Mouse (Mus musculus): ENCODE results near the gene Tppp2. TPM values are rescaled to one million over a fixed set of nuclear protein-coding genes. Genes with fewer than 3 reads are reported as not detected.
A peak's percentile ranks its signal among the peaks of the same experiment; 100 is the strongest.

Tppp2 gene
- polyA plus RNA-seq, 1 experiment from 2014 or later: not detected

DNA sequence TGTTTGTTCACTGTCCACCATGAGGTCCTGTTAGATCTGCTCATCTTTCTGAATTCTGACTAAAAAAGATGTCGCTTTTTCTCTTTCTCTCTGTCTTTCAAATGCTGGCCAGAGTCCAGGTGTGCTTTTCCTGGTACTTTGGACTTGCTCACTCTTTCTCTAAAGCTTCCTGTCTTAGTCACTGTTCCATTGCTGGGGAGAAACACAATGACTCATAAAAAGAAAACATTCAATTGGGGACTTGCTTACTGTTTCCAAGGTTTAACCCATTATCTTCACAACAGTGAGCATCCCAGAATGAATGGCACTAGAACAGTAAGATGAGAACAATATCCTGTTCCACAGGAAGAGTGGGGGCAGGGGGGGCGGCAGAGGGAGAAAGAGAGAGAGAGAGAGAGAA, 42.1 kb downstream of the Tppp2 start:
- no peak for TF ChIP-seq CTCF (IDR thresholded peaks at IDR 0.05)
- no peak for TF ChIP-seq EP300 (IDR thresholded peaks at IDR 0.05)
- 0 out of 2 replicates have a peak, but pooled peaks cover 3% of the 10 kb centered on the region for H3K4me1 ChIP-seq (ENCODE audit: insufficient read depth, low read depth, low read length)
- no peaks in the 10 kb centered on the region for H3K27me3 ChIP-seq (replicated peaks; ENCODE audit: insufficient read depth, low read length)
- no peaks in the 10 kb centered on the region for H3K9me3 ChIP-seq (ENCODE audit: low read length)
- no peak for DNase-seq (ENCODE audit: low spot score)
- H3K4me2 ChIP-seq (replicated peaks; ENCODE audit: low read depth, low read length): no peak overlapping the region
- 67% methylated on average over 2 of the region's 2 CpGs for WGBS
- no peak overlapping the region for H3K9ac ChIP-seq (replicated peaks; ENCODE audit: low read depth)
- no peak overlapping the region for H3K4me3 ChIP-seq (ENCODE audit: low read depth, low read length)
- H3K27ac ChIP-seq (ENCODE audit: low read length): no peak overlapping the region
- no peak for ATAC-seq
- no peaks in the 10 kb centered on the region for H3K36me3 ChIP-seq (ENCODE audit: insufficient read depth, low read length)

DNA sequence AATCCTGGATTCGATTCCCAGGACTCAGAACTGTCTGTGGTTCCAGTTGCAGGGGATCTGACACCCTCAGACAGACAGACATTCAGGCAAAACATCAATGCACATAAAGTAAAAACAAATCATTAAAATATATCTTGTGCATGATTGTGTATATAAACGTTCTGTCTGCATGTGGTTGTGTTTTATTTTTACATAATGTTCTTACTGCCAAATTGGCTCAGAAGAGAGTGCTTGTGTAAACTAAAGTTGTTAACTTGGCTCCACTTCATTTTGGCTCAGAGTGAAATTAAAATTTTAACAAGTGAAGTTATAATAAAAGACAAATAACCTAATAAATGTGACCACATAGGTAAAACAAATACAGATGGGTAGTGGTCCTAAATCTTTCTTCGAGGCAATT, 49.2 kb downstream of the Tppp2 start:
- no peak for ATAC-seq
- WGBS: 48% methylated on average over 3 of the region's 3 CpGs

More for the DNA sequence above, 49.2 kb downstream of the Tppp2 start:
- H3K27ac ChIP-seq (ENCODE audit: low read length): no peak overlapping the region
- no peak overlapping the region for H3K9ac ChIP-seq (replicated peaks; ENCODE audit: low read depth)
- no peaks in the 10 kb centered on the region for H3K9me3 ChIP-seq (ENCODE audit: low read length)
- peak; percentile 32 for DNase-seq (ENCODE audit: low spot score)
- no peak for TF ChIP-seq CTCF (IDR thresholded peaks at IDR 0.05)
- no peak for TF ChIP-seq EP300 (IDR thresholded peaks at IDR 0.05)
- H3K4me1 ChIP-seq (ENCODE audit: insufficient read depth, low read depth, low read length): no peaks in the 10 kb centered on the region
- H3K36me3 ChIP-seq (ENCODE audit: insufficient read depth, low read length): no peaks in the 10 kb centered on the region
- H3K4me2 ChIP-seq (replicated peaks; ENCODE audit: low read depth, low read length): no peak overlapping the region
- H3K27me3 ChIP-seq (replicated peaks; ENCODE audit: insufficient read depth, low read length): no peaks in the 10 kb centered on the region
- H3K4me3 ChIP-seq (ENCODE audit: low read depth, low read length): no peak overlapping the region

Other genes starting within 250 kb of the Tppp2 start
- gene Gm17079, start 223.0 kb upstream of the Tppp2 start, polyA plus RNA-seq (2015; fragmentation: Nextera tagmentation; extraction: Ambion mirVana): not detected in 2 replicates
- gene Gm5800, start 201.2 kb upstream of the Tppp2 start, polyA plus RNA-seq (2015; fragmentation: Nextera tagmentation; extraction: Ambion mirVana): not detected in 2 replicates
- gene Ang4, start 144.8 kb upstream of the Tppp2 start, polyA plus RNA-seq (2015; fragmentation: Nextera tagmentation; extraction: Ambion mirVana): not detected in 2 replicates
- not detected in 2 replicates for gene AY358078, start 118.4 kb upstream of the Tppp2 start, polyA plus RNA-seq (2015; fragmentation: Nextera tagmentation; extraction: Ambion mirVana)
- 0.80 and 1.6 TPM in 2 replicates for gene Ear6, start 64.7 kb upstream of the Tppp2 start, polyA plus RNA-seq (2015; fragmentation: Nextera tagmentation; extraction: Ambion mirVana)
- gene Mettl17, start 33.6 kb upstream of the Tppp2 start, polyA plus RNA-seq (2015; fragmentation: Nextera tagmentation; extraction: Ambion mirVana): 25.3 and 33.9 TPM in 2 replicates
- 3.7 and 3.8 TPM in 2 replicates for gene Slc39a2, start 25.5 kb upstream of the Tppp2 start, polyA plus RNA-seq (2015; fragmentation: Nextera tagmentation; extraction: Ambion mirVana)
- 94.9 and 103 TPM in 2 replicates for gene Ndrg2, start 4.3 kb upstream of the Tppp2 start, polyA plus RNA-seq (2015; fragmentation: Nextera tagmentation; extraction: Ambion mirVana)
- gene Rnase13, start 4.3 kb downstream of the Tppp2 start, polyA plus RNA-seq (2015; fragmentation: Nextera tagmentation; extraction: Ambion mirVana): not detected in 2 replicates
- 46.3 and 56.6 TPM in 2 replicates for gene Arhgef40, start 66.3 kb downstream of the Tppp2 start, polyA plus RNA-seq (2015; fragmentation: Nextera tagmentation; extraction: Ambion mirVana)
- gene Tmem253, start 97.2 kb downstream of the Tppp2 start, polyA plus RNA-seq (2015; fragmentation: Nextera tagmentation; extraction: Ambion mirVana): 0.66 and 0.96 TPM in 2 replicates
- gene Zfp219, start 102.3 kb downstream of the Tppp2 start, polyA plus RNA-seq (2015; fragmentation: Nextera tagmentation; extraction: Ambion mirVana): 23.0 and 24.1 TPM in 2 replicates
- 0.08 TPM in 1 of 2 replicates, not detected in the other for gene Olfr221, start 124.0 kb downstream of the Tppp2 start, polyA plus RNA-seq (2015; fragmentation: Nextera tagmentation; extraction: Ambion mirVana)
- gene Hnrnpc, start 185.6 kb downstream of the Tppp2 start, polyA plus RNA-seq (2015; fragmentation: Nextera tagmentation; extraction: Ambion mirVana): 170 and 210 TPM in 2 replicates
- 31.4 and 38.4 TPM in 2 replicates for gene Rpgrip1, start 192.3 kb downstream of the Tppp2 start, polyA plus RNA-seq (2015; fragmentation: Nextera tagmentation; extraction: Ambion mirVana)